Mouse (Mus musculus): Measurements from ENCODE around the gene Anxa6.

- TF ChIP-seq CTCF (IDR thresholded peaks at IDR 0.05; ENCODE audit: borderline replicate concordance, control insufficient read depth, extremely low read depth, insufficient read depth, low read length, poor library complexity) (no peak), POLR2A (IDR thresholded peaks at IDR 0.05; ENCODE audit: control insufficient read depth, extremely low read depth, insufficient read depth, low read length, poor library complexity) (no peak)
Observed at GRCm38 (mm10) chr11:54952651-54953050, 80.6 kb downstream of the Anxa6 start.
